Mouse (Mus musculus) adrenal gland, adult 2 months (tissue): ENCODE measurements at regions not wholly inside any gene's neighbourhood (a gene's known extent, or its start where the extent isn't known, plus 50 kb on each side); places are given as distances from the start of the nearest gene placed in this dataset.

Experiments
- DNase-seq: peaks from one replicate; pipeline ENCODE4 v3.0.0; 2021

DNA sequence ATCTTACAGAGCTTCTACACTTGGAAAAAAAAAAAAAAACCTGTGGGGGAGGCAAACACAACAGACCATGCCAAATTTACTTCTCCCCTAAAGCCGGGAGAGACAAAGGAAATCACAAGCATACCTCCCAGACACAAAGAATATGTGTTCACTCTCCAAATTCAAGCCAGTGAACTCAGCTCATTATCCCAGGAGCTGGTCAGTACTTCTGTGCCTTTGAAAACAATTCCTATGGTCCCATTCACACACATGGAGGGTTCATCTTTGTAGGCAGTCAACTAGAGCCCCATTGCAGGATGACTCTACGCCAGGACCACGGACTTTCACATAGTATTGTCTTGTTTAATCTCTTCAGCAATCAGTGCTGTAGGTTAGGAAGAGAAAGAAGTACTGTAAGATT lies 89.0 kb upstream of the Id4 start:
- no peak for DNase-seq

DNA sequence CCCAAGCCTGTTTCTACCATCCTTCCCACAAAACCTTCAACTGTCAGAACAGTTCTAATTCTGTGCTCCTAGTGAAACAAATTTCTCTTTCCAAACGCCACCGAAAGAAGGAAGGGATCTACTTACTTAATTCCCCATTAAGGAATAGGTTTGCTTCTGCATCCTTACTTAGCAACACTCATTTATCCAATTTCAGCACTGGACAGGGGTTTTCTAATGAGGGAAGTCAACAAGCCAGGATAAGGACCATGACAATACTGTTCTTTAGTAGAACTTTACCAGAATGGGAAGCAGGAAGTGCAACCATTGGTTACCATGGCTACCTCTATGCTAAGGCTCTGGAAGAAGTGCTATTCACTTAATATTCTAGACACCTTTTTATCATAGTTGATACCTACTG lies 68.6 kb upstream of the Id4 start:
- DNase-seq: no peak

DNA sequence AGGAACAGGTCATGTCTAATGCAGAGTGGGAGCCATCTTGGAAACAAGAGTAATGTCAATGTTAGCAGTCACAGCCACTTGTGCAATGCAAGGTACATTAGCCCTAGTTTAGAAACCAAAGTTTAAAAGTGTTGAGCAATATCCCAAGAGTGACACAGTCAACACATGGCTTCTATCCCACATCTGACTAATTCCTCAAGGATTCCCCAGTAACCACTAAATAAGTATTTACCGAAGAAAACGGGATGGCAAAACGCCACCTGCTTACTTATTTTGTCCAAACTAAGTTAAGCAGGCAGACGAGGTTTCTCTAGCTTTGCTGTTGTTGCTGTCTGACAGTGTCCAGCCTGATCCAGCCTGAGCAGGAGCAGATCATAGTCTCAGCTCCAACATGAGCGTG lies 67.1 kb upstream of the Id4 start:
- peak; percentile 46 for DNase-seq

DNA sequence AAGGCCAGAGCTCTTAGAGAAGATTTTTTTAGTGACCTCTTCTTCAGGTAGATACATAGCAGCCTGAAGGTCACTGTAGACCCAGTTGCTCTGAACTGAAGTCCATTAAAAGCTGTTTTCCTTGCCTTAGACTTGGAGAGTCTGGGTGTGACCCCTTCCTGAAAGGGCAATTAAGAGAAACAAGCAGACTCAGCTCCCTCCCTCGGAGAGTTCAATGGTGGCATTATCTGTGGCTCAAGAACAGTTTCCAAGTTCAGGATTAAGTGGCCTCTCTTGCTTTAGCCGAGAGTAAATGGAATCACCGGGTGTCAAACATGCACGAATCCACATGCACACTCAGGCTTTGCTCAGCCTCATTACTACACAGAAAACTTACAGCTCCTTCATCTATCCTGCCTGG lies 53.2 kb upstream of the Id4 start:
- DNase-seq: no peak
